Mouse (Mus musculus): ENCODE results near the gene B230118H07Rik. TPM values are rescaled to one million over a fixed set of nuclear protein-coding genes. Genes with fewer than 3 reads are reported as not detected.

The B230118H07Rik gene
- polyA plus RNA-seq, 1 experiment, result 12.6 TPM

- Histone ChIP-seq H3K27ac (ENCODE audit: insufficient read depth, low read depth, low read length) (no peak overlapping the region), H3K27me3 (replicated peaks; ENCODE audit: control insufficient read depth, insufficient read depth, low read length) (no peaks in the 10 kb centered on the region), H3K4me1 (ENCODE audit: control insufficient read depth, insufficient read depth, low read length) (peaks cover 5% of the 10 kb centered on the region; the same call in 1 of the 2 replicates), H3K36me3 (ENCODE audit: control insufficient read depth, insufficient read depth, low read length) (no peaks in the 10 kb centered on the region), H3K4me3 (ENCODE audit: insufficient read depth, low read depth, low read length) (no peak overlapping the region)
- 59% methylated on average over 7 of the region's 7 CpGs for WGBS
- DNase-seq, result no peak
- TF ChIP-seq POLR2A (IDR thresholded peaks at IDR 0.05; ENCODE audit: low read depth, low read length), result no peak
- TF ChIP-seq CTCF (conservative IDR thresholded peaks at IDR 0.05; ENCODE audit: insufficient read depth, insufficient read length, low read depth, low read length), result no peak
Observed at GRCm38 (mm10) chr2:101621611-101622010, 27.7 kb downstream of the B230118H07Rik start.

- 67% methylated on average over 3 of the region's 3 CpGs for WGBS
- no peak for TF ChIP-seq CTCF (conservative IDR thresholded peaks at IDR 0.05; ENCODE audit: insufficient read depth, insufficient read length, low read depth, low read length)
- no peaks in the 10 kb centered on the region for H3K27me3 ChIP-seq (replicated peaks; ENCODE audit: control insufficient read depth, insufficient read depth, low read length)
- H3K4me3 ChIP-seq (ENCODE audit: insufficient read depth, low read depth, low read length), result no peak overlapping the region
- no peaks in the 10 kb centered on the region for H3K36me3 ChIP-seq (ENCODE audit: control insufficient read depth, insufficient read depth, low read length)
- H3K27ac ChIP-seq (ENCODE audit: insufficient read depth, low read depth, low read length), result no peak overlapping the region
- H3K4me1 ChIP-seq (ENCODE audit: control insufficient read depth, insufficient read depth, low read length), result peaks cover 5% of the 10 kb centered on the region; the same call in 1 of the 2 replicates
- DNase-seq, result no peak
Observed at GRCm38 (mm10) chr2:101620899-101621298, 28.4 kb downstream of the B230118H07Rik start.

GRCm38 (mm10) chr2:101618373-101618772, 31.0 kb downstream of the B230118H07Rik start:
- Histone ChIP-seq H3K36me3 (ENCODE audit: control insufficient read depth, insufficient read depth, low read length) (no peaks in the 10 kb centered on the region), H3K27me3 (replicated peaks; ENCODE audit: control insufficient read depth, insufficient read depth, low read length) (no peaks in the 10 kb centered on the region), H3K27ac (ENCODE audit: insufficient read depth, low read depth, low read length) (no peak overlapping the region), H3K4me1 (ENCODE audit: control insufficient read depth, insufficient read depth, low read length) (peaks cover 11% of the 10 kb centered on the region; the same call in 1 of the 2 replicates), H3K4me3 (ENCODE audit: insufficient read depth, low read depth, low read length) (no peak overlapping the region)
- DNase-seq, result no peak
- TF ChIP-seq CTCF (conservative IDR thresholded peaks at IDR 0.05; ENCODE audit: insufficient read depth, insufficient read length, low read depth, low read length) (no peak), POLR2A (IDR thresholded peaks at IDR 0.05; ENCODE audit: low read depth, low read length) (no peak)
- WGBS, result 92% methylated on average over 4 of the region's 4 CpGs

GRCm38 (mm10) chr2:101615464-101616305, 33.6 kb downstream of the B230118H07Rik start:
- no peaks in the 10 kb centered on the region for H3K36me3 ChIP-seq (ENCODE audit: control insufficient read depth, insufficient read depth, low read length)
- H3K27ac ChIP-seq (ENCODE audit: insufficient read depth, low read depth, low read length), result no peak overlapping the region
- H3K4me3 ChIP-seq (ENCODE audit: insufficient read depth, low read depth, low read length), result no peak overlapping the region
- H3K27me3 ChIP-seq (replicated peaks; ENCODE audit: control insufficient read depth, insufficient read depth, low read length), result no peaks in the 10 kb centered on the region
- no peak for DNase-seq
- 54% methylated on average over 10 of the region's 10 CpGs for WGBS
- TF ChIP-seq POLR2A (IDR thresholded peaks at IDR 0.05; ENCODE audit: low read depth, low read length) (no peak), CTCF (conservative IDR thresholded peaks at IDR 0.05; ENCODE audit: insufficient read depth, insufficient read length, low read depth, low read length) (no peak)
- H3K4me1 ChIP-seq (ENCODE audit: control insufficient read depth, insufficient read depth, low read length), result peaks cover 11% of the 10 kb centered on the region; the same call in 1 of the 2 replicates

GRCm38 (mm10) chr2:101610861-101611260, 38.5 kb downstream of the B230118H07Rik start:
- Histone ChIP-seq H3K4me1 (ENCODE audit: control insufficient read depth, insufficient read depth, low read length) (peaks cover 6% of the 10 kb centered on the region; the same call in 1 of the 2 replicates), H3K36me3 (ENCODE audit: control insufficient read depth, insufficient read depth, low read length) (no peaks in the 10 kb centered on the region), H3K27ac (ENCODE audit: insufficient read depth, low read depth, low read length) (no peak overlapping the region), H3K27me3 (replicated peaks; ENCODE audit: control insufficient read depth, insufficient read depth, low read length) (no peaks in the 10 kb centered on the region), H3K4me3 (ENCODE audit: insufficient read depth, low read depth, low read length) (no peak overlapping the region)
- WGBS, result 93% methylated on average over 3 of the region's 3 CpGs
- no peak for DNase-seq
- TF ChIP-seq CTCF (conservative IDR thresholded peaks at IDR 0.05; ENCODE audit: insufficient read depth, insufficient read length, low read depth, low read length), result no peak
- no peak for TF ChIP-seq POLR2A (IDR thresholded peaks at IDR 0.05; ENCODE audit: low read depth, low read length)

- TF ChIP-seq CTCF (conservative IDR thresholded peaks at IDR 0.05; ENCODE audit: insufficient read depth, insufficient read length, low read depth, low read length), result no peak
- DNase-seq, result no peak
- Histone ChIP-seq H3K4me3 (ENCODE audit: insufficient read depth, low read depth, low read length) (no peak overlapping the region), H3K27me3 (replicated peaks; ENCODE audit: control insufficient read depth, insufficient read depth, low read length) (no peaks in the 10 kb centered on the region), H3K4me1 (ENCODE audit: control insufficient read depth, insufficient read depth, low read length) (no peaks in the 10 kb centered on the region), H3K36me3 (ENCODE audit: control insufficient read depth, insufficient read depth, low read length) (no peaks in the 10 kb centered on the region), H3K27ac (ENCODE audit: insufficient read depth, low read depth, low read length) (no peak overlapping the region)
- WGBS, result 73% methylated on average over 7 of the region's 7 CpGs
Observed at GRCm38 (mm10) chr2:101608232-101608894, 41.0 kb downstream of the B230118H07Rik start.

GRCm38 (mm10) chr2:101603099-101603498, 46.2 kb downstream of the B230118H07Rik start:
- no peaks in the 10 kb centered on the region for H3K36me3 ChIP-seq (ENCODE audit: control insufficient read depth, insufficient read depth, low read length)
- no peaks in the 10 kb centered on the region for H3K27me3 ChIP-seq (replicated peaks; ENCODE audit: control insufficient read depth, insufficient read depth, low read length)
- peaks cover 9% of the 10 kb centered on the region for H3K4me1 ChIP-seq (ENCODE audit: control insufficient read depth, insufficient read depth, low read length)
- no peak overlapping the region for H3K27ac ChIP-seq (ENCODE audit: insufficient read depth, low read depth, low read length)
- H3K4me3 ChIP-seq (ENCODE audit: insufficient read depth, low read depth, low read length), result no peak overlapping the region
- WGBS, result 88% methylated on average over 1 of the region's 1 CpGs
- DNase-seq, result no peak
- TF ChIP-seq POLR2A (IDR thresholded peaks at IDR 0.05; ENCODE audit: low read depth, low read length), result no peak
